Mouse (Mus musculus): ENCODE data around the gene Rai14.

- TF ChIP-seq CTCF (IDR thresholded peaks at IDR 0.05; ENCODE audit: insufficient read depth, low read depth, low read length), result no peak
- TF ChIP-seq POLR2A (IDR thresholded peaks at IDR 0.05; ENCODE audit: insufficient read depth, low read depth, low read length), result no peak
Measured at GRCm38 (mm10) chr15:10685692-10686430, 28.6 kb downstream of the Rai14 start.

Data from olfactory bulb, adult 2 months (tissue).